Comparison of ENCODE assay signal across 21 mouse cellular contexts in genomic region chr9:47710946-47711345, GRCm38 (mm10).
DNase-seq lines count a peak whose midpoint lies in the region; ATAC-seq and TF ChIP-seq lines count a peak whose summit lies in the region.
"Had no signal": no experiment of that assay in that cellular context is flagged by ENCODE, and none has a peak within 500 bp of the region (broad histone marks: within the 10 kb centered on the region; RNA-seq: fewer than 3 reads in every experiment).

No protein-coding gene starts in this region.

- no peak overlapping the region for H3K4me2 ChIP-seq in forebrain, embryonic 12.5 days
- no peak overlapping the region for H3K4me2 ChIP-seq in forebrain, postnatal 0 days (ENCODE audit: low read depth)
- no peak overlapping the region for H3K4me2 ChIP-seq in hindbrain, embryonic 13.5 days
- H3K4me2 ChIP-seq in hindbrain, embryonic 12.5 days (replicated peaks): no peak overlapping the region
- H3K4me2 ChIP-seq in neural tube, embryonic 13.5 days: no peak overlapping the region
- no peak overlapping the region for H3K4me2 ChIP-seq in neural tube, embryonic 15.5 days
- H3K4me2 ChIP-seq: embryonic facial prominence, embryonic 13.5 days; heart, embryonic 12.5 days; intestine, embryonic 15.5 days had no signal

- H3K27me3 ChIP-seq in forebrain, embryonic 12.5 days: peaks cover 3% of the 10 kb centered on the region; the same call in 1 of the 2 replicates
- no peaks in the 10 kb centered on the region for H3K27me3 ChIP-seq in forebrain, postnatal 0 days (ENCODE audit: insufficient read depth, low read length)
- H3K27me3 ChIP-seq in hindbrain, embryonic 13.5 days: no peaks in the 10 kb centered on the region
- no peaks in the 10 kb centered on the region for H3K27me3 ChIP-seq in hindbrain, embryonic 12.5 days
- H3K27me3 ChIP-seq in neural tube, embryonic 13.5 days: no peaks in the 10 kb centered on the region
- no peaks in the 10 kb centered on the region for H3K27me3 ChIP-seq in neural tube, embryonic 15.5 days (replicated peaks)
- H3K27me3 ChIP-seq: embryonic facial prominence, embryonic 13.5 days; heart, embryonic 12.5 days; intestine, embryonic 15.5 days had no signal

- H3K9me3 ChIP-seq in forebrain, embryonic 12.5 days: no peaks in the 10 kb centered on the region
- H3K9me3 ChIP-seq in forebrain, postnatal 0 days (ENCODE audit: low read length): no peaks in the 10 kb centered on the region
- H3K9me3 ChIP-seq in hindbrain, embryonic 13.5 days: no peaks in the 10 kb centered on the region
- H3K9me3 ChIP-seq in hindbrain, embryonic 12.5 days (replicated peaks): no peaks in the 10 kb centered on the region
- H3K9me3 ChIP-seq in neural tube, embryonic 13.5 days: no peaks in the 10 kb centered on the region
- no peaks in the 10 kb centered on the region for H3K9me3 ChIP-seq in neural tube, embryonic 15.5 days (replicated peaks)
- H3K9me3 ChIP-seq: embryonic facial prominence, embryonic 13.5 days; heart, embryonic 12.5 days; intestine, embryonic 15.5 days had no signal

- TF ChIP-seq CTCF in forebrain, postnatal 0 days (IDR thresholded peaks at IDR 0.05; ENCODE audit: low read depth): no peak

- H3K9ac ChIP-seq in forebrain, embryonic 12.5 days: no peak overlapping the region
- no peak overlapping the region for H3K9ac ChIP-seq in forebrain, postnatal 0 days
- H3K9ac ChIP-seq in hindbrain, embryonic 13.5 days: no peak overlapping the region
- no peak overlapping the region for H3K9ac ChIP-seq in hindbrain, embryonic 12.5 days
- H3K9ac ChIP-seq in neural tube, embryonic 13.5 days: no peak overlapping the region
- no peak overlapping the region for H3K9ac ChIP-seq in neural tube, embryonic 15.5 days (replicated peaks)
- H3K9ac ChIP-seq: embryonic facial prominence, embryonic 13.5 days; heart, embryonic 12.5 days; intestine, embryonic 15.5 days had no signal

- no peak overlapping the region for H3K4me3 ChIP-seq in forebrain, embryonic 12.5 days (replicated peaks)
- H3K4me3 ChIP-seq in forebrain, postnatal 0 days (ENCODE audit: low read depth, low read length): no peak overlapping the region
- H3K4me3 ChIP-seq in hindbrain, embryonic 13.5 days: no peak overlapping the region
- H3K4me3 ChIP-seq in hindbrain, embryonic 12.5 days: no peak overlapping the region
- H3K4me3 ChIP-seq in neural tube, embryonic 13.5 days: no peak overlapping the region
- H3K4me3 ChIP-seq in neural tube, embryonic 15.5 days (replicated peaks): no peak overlapping the region
- H3K4me3 ChIP-seq: embryonic facial prominence, embryonic 13.5 days; heart, adult 2 months; heart, embryonic 12.5 days; intestine, embryonic 15.5 days had no signal

- H3K27ac ChIP-seq in forebrain, embryonic 12.5 days: no peak overlapping the region
- H3K27ac ChIP-seq in forebrain, postnatal 0 days (ENCODE audit: low read depth, low read length): no peak overlapping the region
- H3K27ac ChIP-seq in hindbrain, embryonic 13.5 days: 0 out of 2 replicates have a peak overlapping the region, but pooled peaks have one; percentile 8
- no peak overlapping the region for H3K27ac ChIP-seq in hindbrain, embryonic 12.5 days
- H3K27ac ChIP-seq in neural tube, embryonic 13.5 days (replicated peaks): peak overlapping the region; percentile 46; the same call in 1 of the 2 replicates
- H3K27ac ChIP-seq in neural tube, embryonic 15.5 days (replicated peaks): no peak overlapping the region
- H3K27ac ChIP-seq: embryonic facial prominence, embryonic 13.5 days; heart, adult 2 months; intestine, embryonic 15.5 days had no signal

- H3K36me3 ChIP-seq in forebrain, embryonic 12.5 days (replicated peaks): no peaks in the 10 kb centered on the region
- no peaks in the 10 kb centered on the region for H3K36me3 ChIP-seq in forebrain, postnatal 0 days (ENCODE audit: insufficient read depth)
- no peaks in the 10 kb centered on the region for H3K36me3 ChIP-seq in hindbrain, embryonic 13.5 days
- no peaks in the 10 kb centered on the region for H3K36me3 ChIP-seq in hindbrain, embryonic 12.5 days
- no peaks in the 10 kb centered on the region for H3K36me3 ChIP-seq in neural tube, embryonic 13.5 days
- no peaks in the 10 kb centered on the region for H3K36me3 ChIP-seq in neural tube, embryonic 15.5 days
- H3K36me3 ChIP-seq: embryonic facial prominence, embryonic 13.5 days; G1E; heart, embryonic 12.5 days; intestine, embryonic 15.5 days had no signal

- no peak for DNase-seq in forebrain, postnatal 0 days
- no peak for DNase-seq in lung, postnatal 14 days
- no peak for DNase-seq in right cerebral cortex, adult 2 months (ENCODE audit: low spot score in 2 of 2)
- DNase-seq: adrenal gland, adult 8-10 months; adrenal gland, postnatal 36 days; B cell, adult 2 months; cerebellum, adult 11-12 months; cerebellum, adult 9-10 months; cerebellum, postnatal 36 days; gastrocnemius, postnatal 10 days; heart, adult 2 months had no signal

- WGBS in forebrain, embryonic 12.5 days: 69% methylated on average over 8 of the region's 8 CpGs
- 46% methylated on average over 8 of the region's 8 CpGs for WGBS in forebrain, postnatal 0 days
- WGBS in hindbrain, embryonic 13.5 days: 55% methylated on average over 8 of the region's 8 CpGs
- 74% methylated on average over 8 of the region's 8 CpGs for WGBS in hindbrain, embryonic 12.5 days
- WGBS in neural tube, embryonic 13.5 days: 44% methylated on average over 8 of the region's 8 CpGs
- WGBS in neural tube, embryonic 15.5 days: 44% methylated on average over 8 of the region's 8 CpGs

- peak; percentile 33; the same call in 1 of the 2 replicates for ATAC-seq in forebrain, embryonic 12.5 days (ENCODE audit: low FRiP score)
- no peak for ATAC-seq in forebrain, postnatal 0 days
- no peak for ATAC-seq in hindbrain, embryonic 13.5 days (ENCODE audit: low FRiP score)
- ATAC-seq in hindbrain, embryonic 12.5 days (ENCODE audit: low FRiP score): no peak
- ATAC-seq in neural tube, embryonic 13.5 days (ENCODE audit: low read depth): 0 out of 2 replicates have a peak, but pooled peaks have one; percentile 33
- no peak for ATAC-seq in neural tube, embryonic 15.5 days (ENCODE audit: low FRiP score)
- ATAC-seq: CD4-positive, CD25-positive, alpha-beta regulatory T cell, adult 4 months; intestine, embryonic 15.5 days had no signal

- H3K4me1 ChIP-seq in forebrain, embryonic 12.5 days: peaks cover 32% of the 10 kb centered on the region
- 0 out of 2 replicates have a peak, but pooled peaks cover 7% of the 10 kb centered on the region for H3K4me1 ChIP-seq in forebrain, postnatal 0 days (ENCODE audit: insufficient read depth)
- peaks cover 64% of the 10 kb centered on the region for H3K4me1 ChIP-seq in hindbrain, embryonic 13.5 days (replicated peaks)
- H3K4me1 ChIP-seq in hindbrain, embryonic 12.5 days: peaks cover 51% of the 10 kb centered on the region
- H3K4me1 ChIP-seq in neural tube, embryonic 13.5 days (replicated peaks): peaks cover 71% of the 10 kb centered on the region
- H3K4me1 ChIP-seq in neural tube, embryonic 15.5 days: peaks cover 41% of the 10 kb centered on the region
- H3K4me1 ChIP-seq: intestine, embryonic 15.5 days had no signal

Comparison
In these comparisons a context has a peak if more than half of its experiments do, and no peak if none do; other contexts are left out.
1. ATAC-seq: peak in forebrain, embryonic 12.5 days (single experiment) and neural tube, embryonic 13.5 days (single experiment); none in forebrain, postnatal 0 days (single experiment), hindbrain, embryonic 13.5 days (single experiment), hindbrain, embryonic 12.5 days (single experiment) and neural tube, embryonic 15.5 days (single experiment).
2. H3K27ac ChIP-seq: peak in hindbrain, embryonic 13.5 days (single experiment) and neural tube, embryonic 13.5 days (single experiment); none in forebrain, embryonic 12.5 days (single experiment), forebrain, postnatal 0 days (single experiment), hindbrain, embryonic 12.5 days (single experiment) and neural tube, embryonic 15.5 days (single experiment).